Comparison of ENCODE assay signal across 8 mouse cellular contexts in genomic region chr1:86502221-86503048, GRCm38 (mm10). TPM values are rescaled to one million over a fixed set of nuclear protein-coding genes. Genes with fewer than 3 reads are reported as not detected.
DNase-seq lines count a peak whose midpoint lies in the region; ATAC-seq and TF ChIP-seq lines count a peak whose summit lies in the region.

No protein-coding gene starts in this region.

- DNase-seq in heart, postnatal 14 days = no peak
- no peak for DNase-seq in ES-E14 (ENCODE audit: low read depth, low spot score)
- peak; percentile 31 for DNase-seq in forebrain, postnatal 0 days
- DNase-seq in c-Kit-positive CD71-positive TER-119-positive erythroid progenitor cells, embryonic 14.5 days (ENCODE audit: low spot score) = no peak
- no peak for DNase-seq in layer of hippocampus, adult 11-12 months (ENCODE audit: low spot score)

- H3K4me1 ChIP-seq in heart, embryonic 14.5 days (ENCODE audit: control insufficient read depth in 2 of 2, insufficient read depth in 2 of 2, low read length in 2 of 2) = peaks cover 49 to 64% of the 10 kb centered on the region in 2 experiments
- peaks cover 16 to 38% of the 10 kb centered on the region in 2 experiments for H3K4me1 ChIP-seq in ES-E14 (ENCODE audit: control insufficient read depth in 2 of 2, insufficient read depth in 2 of 2, low read length in 2 of 2, poor library complexity in 1 of 2)
- H3K4me1 ChIP-seq in forebrain, postnatal 0 days (ENCODE audit: insufficient read depth) = peaks cover 29% of the 10 kb centered on the region
- peaks cover 65% of the 10 kb centered on the region for H3K4me1 ChIP-seq in midbrain, embryonic 13.5 days (replicated peaks)

- no peak for ATAC-seq in heart, embryonic 14.5 days (ENCODE audit: insufficient number of reproducible peaks, insufficient read depth, low FRiP score, low read depth)
- ATAC-seq in forebrain, postnatal 0 days = no peak
- ATAC-seq in midbrain, embryonic 13.5 days = no peak
- ATAC-seq in inflammation-experienced regulatory T-cells, adult 6 months = no peak

- no peak overlapping the region for H3K4me3 ChIP-seq in heart, embryonic 14.5 days (ENCODE audit: control insufficient read depth in 1 of 2, insufficient read depth in 1 of 2, low read depth in 1 of 2, low read length in 2 of 2)
- H3K4me3 ChIP-seq in ES-E14 (ENCODE audit: insufficient read depth in 1 of 2, low read depth in 1 of 2, low read length in 2 of 2, poor library complexity in 1 of 2, severe bottlenecking in 1 of 2) = peak overlapping the region; percentile 31 to 59
- H3K4me3 ChIP-seq in forebrain, postnatal 0 days (ENCODE audit: low read depth, low read length) = no peak overlapping the region
- H3K4me3 ChIP-seq in midbrain, embryonic 13.5 days (replicated peaks) = no peak overlapping the region

- WGBS in heart, embryonic 14.5 days = 41% methylated on average over 16 of the region's 17 CpGs
- WGBS in forebrain, postnatal 0 days = 22% methylated on average over 16 of the region's 17 CpGs
- WGBS in midbrain, embryonic 13.5 days = 11% methylated on average over 16 of the region's 17 CpGs

- 0 out of 2 replicates have a peak overlapping the region, but pooled peaks have one; percentile 3 for H3K4me2 ChIP-seq in heart, embryonic 14.5 days (ENCODE audit: low read length)
- H3K4me2 ChIP-seq in forebrain, postnatal 0 days (ENCODE audit: low read depth) = peak overlapping the region; percentile 23; the same call in 1 of the 2 replicates
- peak overlapping the region; percentile 67 for H3K4me2 ChIP-seq in midbrain, embryonic 13.5 days (replicated peaks)

- no peaks in the 10 kb centered on the region for H3K27me3 ChIP-seq in heart, embryonic 14.5 days (ENCODE audit: control insufficient read depth, insufficient read depth, low read length)
- no peaks in the 10 kb centered on the region for H3K27me3 ChIP-seq in forebrain, postnatal 0 days (ENCODE audit: insufficient read depth, low read length)
- no peaks in the 10 kb centered on the region for H3K27me3 ChIP-seq in midbrain, embryonic 13.5 days

- no peak overlapping the region for H3K9ac ChIP-seq in heart, embryonic 14.5 days (ENCODE audit: low read length)
- peak overlapping the region; percentile 93 for H3K9ac ChIP-seq in ES-E14 (ENCODE audit: insufficient read depth, low read depth, low read length, poor library complexity, severe bottlenecking)
- H3K9ac ChIP-seq in forebrain, postnatal 0 days = no peak overlapping the region
- peak overlapping the region; percentile 23; the same call in 1 of the 2 replicates for H3K9ac ChIP-seq in midbrain, embryonic 13.5 days (replicated peaks)

- no peaks in the 10 kb centered on the region for H3K36me3 ChIP-seq in heart, embryonic 14.5 days (ENCODE audit: control insufficient read depth, insufficient read depth, low read length)
- no peaks in the 10 kb centered on the region for H3K36me3 ChIP-seq in ES-E14 (ENCODE audit: control insufficient read depth, insufficient read depth, low read length, poor library complexity, severe bottlenecking)
- H3K36me3 ChIP-seq in forebrain, postnatal 0 days (ENCODE audit: insufficient read depth) = no peaks in the 10 kb centered on the region
- no peaks in the 10 kb centered on the region for H3K36me3 ChIP-seq in midbrain, embryonic 13.5 days

- H3K27ac ChIP-seq in heart, embryonic 14.5 days (replicated peaks in 1 of 2; ENCODE audit: control insufficient read depth in 1 of 2, insufficient read depth in 1 of 2, low read depth in 2 of 2, low read length in 2 of 2) = peak overlapping the region in 1 of 2 experiments; percentile 35; a peak in 1 of 4 replicates
- H3K27ac ChIP-seq in ES-E14 (ENCODE audit: insufficient read depth, low read depth, low read length, poor library complexity, severe bottlenecking) = peak overlapping the region; percentile 98
- peak overlapping the region; percentile 67 for H3K27ac ChIP-seq in forebrain, postnatal 0 days (ENCODE audit: low read depth, low read length)
- peak overlapping the region; percentile 80 for H3K27ac ChIP-seq in midbrain, embryonic 13.5 days

- in situ Hi-C loops in ES-E14 (cut with MboI; ENCODE audit: low sequenced_read_pairs in 2 of 2, unreplicated experiment in 2 of 2) = no loop called here

- intact Hi-C loops in heart, postnatal 14 days (cut with DNase I) = loop anchor here (1.0 kb wide), 1 partner anchor 30 kb away; no protein-coding TSS in a partner anchor

- no peaks in the 10 kb centered on the region for H3K9me3 ChIP-seq in heart, embryonic 14.5 days (ENCODE audit: control insufficient read depth, low read length)
- no peaks in the 10 kb centered on the region for H3K9me3 ChIP-seq in ES-E14 (ENCODE audit: control insufficient read depth, insufficient read depth, low read depth, low read length)
- H3K9me3 ChIP-seq in forebrain, postnatal 0 days (ENCODE audit: low read length) = no peaks in the 10 kb centered on the region
- no peaks in the 10 kb centered on the region for H3K9me3 ChIP-seq in midbrain, embryonic 13.5 days

- no peak for TF ChIP-seq CTCF in forebrain, postnatal 0 days (IDR thresholded peaks at IDR 0.05; ENCODE audit: low read depth)

TF ChIP-seq in ES-E14, 5 proteins besides CTCF, POLR2A, EP300 and RAD21:
- TF ChIP-seq ZC3H11A (IDR thresholded peaks at IDR 0.05; ENCODE audit: borderline replicate concordance, low read depth, low read length) (no peak), ZNF384 (IDR thresholded peaks at IDR 0.05; ENCODE audit: low read depth, low read length) (peak; percentile 66; the same call in 1 of the 2 replicates)

RNA-seq across cellular contexts. Expression of gene Ptma, which starts 24.1 kb away (rescaled TPM):
- polyA plus RNA-seq in heart, embryonic 14.5 days (2014; fragmentation: Nextera tagmentation; extraction: Ambion mirVana) = 788 and 789 TPM in 2 replicates
- 100 to 1,000 TPM; 290 to 401 TPM for total RNA-seq in heart, postnatal 14 days (2021)
- total RNA-seq in ES-E14 (2012; rRNA removed) = 2,106 and 2,587 TPM in 2 replicates
- total RNA-seq in forebrain, postnatal 0 days (2014; rRNA removed) = 1,921 and 1,968 TPM in 2 replicates
- 1,724 and 1,908 TPM in 2 replicates for polyA plus RNA-seq in forebrain, postnatal 0 days (2015; fragmentation: Nextera tagmentation; extraction: Ambion mirVana)
- polyA plus RNA-seq in midbrain, embryonic 13.5 days (2015; fragmentation: Nextera tagmentation; extraction: Ambion mirVana) = 2,381 and 2,469 TPM in 2 replicates
- polyA plus RNA-seq in inflammation-experienced regulatory T-cells, adult 6 months (2017; shearing (Covaris generic)) = 1,000 to 10,000 TPM; 2,583 to 3,807 (median 2,925) TPM

Comparison
In these comparisons a context has a peak if more than half of its experiments do, and no peak if none do; other contexts are left out.
1. H3K4me2 ChIP-seq: peak in every context shown above with its lines; median percentile 67 in midbrain, embryonic 13.5 days; 23 in forebrain, postnatal 0 days; 3 in heart, embryonic 14.5 days.
2. H3K4me3 ChIP-seq: peak in ES-E14 (2 of 2); none in heart, embryonic 14.5 days (0 of 2), forebrain, postnatal 0 days (single experiment) and midbrain, embryonic 13.5 days (single experiment).
3. H3K9ac ChIP-seq: peak in ES-E14 (single experiment) and midbrain, embryonic 13.5 days (single experiment); none in heart, embryonic 14.5 days (single experiment) and forebrain, postnatal 0 days (single experiment).